Mouse (Mus musculus) stomach, postnatal 0 days (tissue): ENCODE measurements around the gene 1810024B03Rik.

Experiments
- CTCF ChIP-seq: IDR thresholded peaks from 2 replicates; pipeline ENCODE4 v1.5.1; 2016; ENCODE audit warnings: antibody characterized with exemption, low read depth, mild to moderate bottlenecking, moderate library complexity
- EP300 ChIP-seq: optimal IDR thresholded peaks from 2 replicates; pipeline ENCODE3; 2016; ENCODE audit warnings: antibody characterized with exemption

DNA sequence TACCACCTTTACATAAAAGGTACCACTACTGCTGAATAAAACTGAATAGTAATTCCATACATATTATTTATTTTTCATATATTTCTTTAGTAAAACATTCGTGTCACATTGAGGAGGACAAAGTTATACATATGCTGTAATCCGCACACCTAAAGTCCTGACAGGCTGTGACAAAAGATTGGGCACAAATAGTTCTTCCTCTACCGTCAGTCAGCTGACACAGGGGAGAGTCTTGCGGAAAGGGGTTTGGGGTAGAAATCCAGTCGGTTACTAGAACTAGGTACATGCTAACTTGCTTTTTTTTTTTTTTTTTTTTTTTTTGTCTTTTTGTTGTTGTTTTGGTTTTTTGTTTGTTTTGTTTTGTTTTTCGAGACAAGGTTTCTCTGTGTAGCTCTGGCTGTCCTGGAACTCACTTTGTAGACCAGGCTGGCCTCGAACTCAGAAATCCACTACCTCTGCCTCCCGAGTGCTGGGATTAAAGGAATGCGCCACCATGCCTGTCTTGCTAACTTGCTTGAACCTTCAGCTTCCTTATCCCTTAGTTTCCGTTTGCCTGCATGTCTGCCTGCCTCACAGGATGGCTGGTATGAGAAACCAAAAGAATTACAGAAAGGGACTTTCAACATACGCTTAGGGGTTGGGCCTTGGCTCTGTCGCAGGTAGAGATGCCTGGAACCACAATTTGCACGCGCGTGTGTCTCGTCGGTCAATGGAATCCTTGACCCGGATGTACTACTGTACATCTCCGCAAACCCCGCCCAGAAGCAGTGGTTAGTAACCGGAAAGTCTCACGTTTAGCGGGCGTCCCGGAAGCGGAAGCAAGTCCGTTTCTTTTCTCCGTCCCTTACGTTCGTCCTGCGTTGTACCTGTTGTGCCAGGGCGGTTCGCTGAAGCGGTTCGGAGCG is at the start of gene 1810024B03Rik, which contains the start of gene Snrnp200:
- no peak for TF ChIP-seq CTCF
- no peak for TF ChIP-seq EP300
